Mouse (Mus musculus): ENCODE measurements around the gene Sh3bp5. TPM values are rescaled to one million over a fixed set of nuclear protein-coding genes. Genes with fewer than 3 reads are reported as not detected.
"Not testable (repeated sequence)": the region's sequence is repeated elsewhere in the genome, so short reads cannot be mapped to it uniquely, and the experiment has no call there.

Gene Sh3bp5
- 18.1 and 20.6 TPM in 2 replicates for polyA plus RNA-seq (2015; fragmentation: Nextera tagmentation; extraction: Ambion mirVana)

DNA sequence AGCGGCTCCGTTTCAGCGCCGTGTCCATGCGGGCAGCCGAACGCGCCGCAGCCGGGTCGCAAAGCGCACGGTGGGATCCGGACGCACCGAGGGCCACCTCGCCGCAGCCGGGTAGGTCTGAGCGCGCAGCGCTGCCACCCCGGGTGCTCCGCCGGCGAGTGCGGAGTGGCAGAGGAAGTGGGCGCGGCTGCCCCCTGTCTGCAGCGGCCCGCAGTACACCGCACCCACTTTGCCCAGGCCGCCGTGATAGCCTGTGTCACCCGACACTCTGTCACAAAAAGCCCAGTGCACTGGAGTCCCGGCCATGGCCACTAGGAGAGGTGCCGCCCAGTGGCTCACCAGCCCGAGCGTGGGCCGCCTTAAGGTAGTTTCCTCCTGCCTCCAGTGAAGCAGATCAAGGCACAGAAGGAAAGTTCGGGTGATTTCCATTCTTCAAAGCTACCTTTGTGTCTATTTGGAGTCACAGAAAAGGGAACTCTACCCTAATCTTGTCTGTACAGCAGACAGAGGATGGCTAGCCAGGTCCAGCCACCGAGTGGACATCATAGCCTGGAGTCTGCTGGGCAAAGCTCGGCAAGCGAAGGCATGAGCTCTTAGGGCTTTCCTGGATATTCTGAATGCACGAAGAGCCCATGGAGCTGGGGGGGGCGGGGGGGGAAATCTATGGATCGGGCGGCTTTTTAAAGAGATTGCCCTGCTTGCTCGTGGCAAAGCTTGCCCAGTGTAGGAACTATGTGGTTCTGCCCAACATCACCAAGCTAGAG, at the start of gene Sh3bp5:
TSS of gene Sh3bp5 (minus strand) at position 149 of the 764 bp plus-strand sequence.
- peak within 1 kb of the TSS; percentile 45; the same call in 1 of the 2 replicates for H3K27ac ChIP-seq
- peaks cover 28% of the 10 kb centered on the region; the same call in 1 of the 2 replicates for H3K4me1 ChIP-seq (replicated peaks)
- peak within 1 kb of the TSS; percentile 74 for H3K4me3 ChIP-seq (replicated peaks)
- no peaks in the 10 kb centered on the region for H3K36me3 ChIP-seq
- no peaks in the 10 kb centered on the region for H3K9me3 ChIP-seq
- 9% methylated on average over 49 of the region's 49 CpGs for WGBS
- peak; percentile 95 for ATAC-seq
- peak within 1 kb of the TSS; percentile 73 for H3K9ac ChIP-seq
- no peaks in the 10 kb centered on the region for H3K27me3 ChIP-seq (replicated peaks)
- peak within 1 kb of the TSS; percentile 97 for H3K4me2 ChIP-seq (replicated peaks)

DNA sequence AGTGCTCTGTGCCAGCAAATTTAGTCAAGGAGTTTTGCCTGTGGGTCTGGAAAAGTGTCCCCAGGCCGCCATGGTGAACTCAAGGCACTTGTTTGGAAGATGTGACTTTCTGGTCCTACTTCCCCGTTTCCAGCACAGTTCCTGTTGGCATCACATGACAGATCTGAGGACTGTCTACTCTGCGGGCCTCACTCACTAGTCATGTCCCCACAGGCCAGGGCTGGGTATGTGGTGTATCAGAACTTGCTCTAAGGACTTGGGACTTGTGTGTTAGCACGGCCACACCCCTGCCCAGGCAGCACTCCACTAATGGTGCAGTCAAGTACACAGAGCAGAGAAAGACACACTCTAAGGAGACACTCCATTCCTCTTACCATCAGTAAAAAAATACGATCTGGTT, 46.5 kb upstream of the Sh3bp5 start:
- 87% methylated on average over 5 of the region's 5 CpGs for WGBS
- no peaks in the 10 kb centered on the region for H3K9me3 ChIP-seq
- H3K36me3 ChIP-seq, result peaks cover 61% of the 10 kb centered on the region

DNA sequence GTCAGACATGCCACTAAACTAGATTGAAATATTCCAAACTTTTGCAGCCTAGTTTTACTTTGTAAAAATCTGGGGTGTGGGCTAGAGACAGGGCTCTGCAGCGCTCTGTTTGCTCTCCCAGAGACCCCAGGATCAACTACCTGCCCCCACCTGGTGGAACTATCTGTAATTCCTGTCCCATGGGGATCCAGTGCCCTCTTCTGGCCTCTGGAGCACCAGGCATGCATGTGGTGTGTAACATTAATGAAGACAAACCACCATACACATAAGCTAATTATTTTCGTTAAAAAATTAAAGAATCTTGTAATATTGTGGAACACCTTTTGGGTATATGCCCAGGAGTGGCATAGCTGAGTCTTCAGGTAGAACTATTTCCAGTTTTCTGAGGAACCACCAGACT, 37.4 kb upstream of the Sh3bp5 start:
- ATAC-seq, result no peak

More for the DNA sequence above, 46.5 kb upstream of the Sh3bp5 start:
- H3K4me1 ChIP-seq (replicated peaks), result no peaks in the 10 kb centered on the region
- no peak overlapping the region for H3K4me2 ChIP-seq (replicated peaks)
- H3K27me3 ChIP-seq (replicated peaks), result no peaks in the 10 kb centered on the region
- peak; percentile 41; the same call in 1 of the 2 replicates for ATAC-seq
- no peak overlapping the region for H3K9ac ChIP-seq
- H3K27ac ChIP-seq, result no peak overlapping the region
- no peak overlapping the region for H3K4me3 ChIP-seq (replicated peaks)

DNA sequence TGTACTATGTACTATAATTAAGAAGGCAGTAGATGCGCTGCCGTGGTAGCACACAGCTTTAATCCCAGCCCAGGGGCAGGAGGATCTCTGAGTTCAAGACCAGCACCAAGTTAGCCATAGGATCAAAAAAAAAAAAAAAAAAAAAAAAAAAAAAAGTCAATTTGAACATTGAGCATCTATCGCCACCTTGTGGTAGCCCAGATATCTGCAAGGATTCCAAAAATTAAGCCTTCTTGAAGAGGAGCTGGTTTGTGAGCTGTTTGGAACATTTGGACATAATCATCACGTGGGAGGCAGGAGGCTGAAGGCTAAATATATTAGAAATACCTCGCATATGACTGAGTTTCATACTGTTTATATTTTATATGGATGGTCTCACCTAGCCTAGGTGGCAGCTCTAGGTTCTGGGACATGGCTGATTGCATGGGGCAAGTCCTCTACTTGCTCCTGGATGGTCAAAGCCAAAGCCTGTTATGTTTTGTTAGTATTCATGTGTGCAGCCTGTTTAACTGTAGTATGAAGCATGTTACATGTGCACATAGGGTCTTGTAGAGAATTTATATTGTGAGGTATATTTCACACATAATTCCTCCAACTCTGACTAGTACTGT, 36.7 kb upstream of the Sh3bp5 start:
- no peaks in the 10 kb centered on the region for H3K36me3 ChIP-seq
- H3K27me3 ChIP-seq (replicated peaks), result no peaks in the 10 kb centered on the region
- H3K27ac ChIP-seq, result no peak overlapping the region
- 9% methylated on average over 5 of the region's 5 CpGs for WGBS
- H3K4me3 ChIP-seq (replicated peaks), result no peak overlapping the region
- H3K4me2 ChIP-seq (replicated peaks), result no peak overlapping the region
- no peak overlapping the region for H3K9ac ChIP-seq
- H3K9me3 ChIP-seq, result no peaks in the 10 kb centered on the region
- no peak for ATAC-seq
- no peaks in the 10 kb centered on the region for H3K4me1 ChIP-seq (replicated peaks)

More for the DNA sequence above, 37.4 kb upstream of the Sh3bp5 start:
- no peak overlapping the region for H3K27ac ChIP-seq
- H3K36me3 ChIP-seq, result 0 out of 2 replicates have a peak, but pooled peaks cover 4% of the 10 kb centered on the region
- no peak overlapping the region for H3K9ac ChIP-seq
- 77% methylated on average over 2 of the region's 2 CpGs for WGBS
- H3K4me3 ChIP-seq (replicated peaks), result no peak overlapping the region
- no peaks in the 10 kb centered on the region for H3K4me1 ChIP-seq (replicated peaks)
- no peaks in the 10 kb centered on the region for H3K9me3 ChIP-seq
- no peak overlapping the region for H3K4me2 ChIP-seq (replicated peaks)
- no peaks in the 10 kb centered on the region for H3K27me3 ChIP-seq (replicated peaks)

DNA sequence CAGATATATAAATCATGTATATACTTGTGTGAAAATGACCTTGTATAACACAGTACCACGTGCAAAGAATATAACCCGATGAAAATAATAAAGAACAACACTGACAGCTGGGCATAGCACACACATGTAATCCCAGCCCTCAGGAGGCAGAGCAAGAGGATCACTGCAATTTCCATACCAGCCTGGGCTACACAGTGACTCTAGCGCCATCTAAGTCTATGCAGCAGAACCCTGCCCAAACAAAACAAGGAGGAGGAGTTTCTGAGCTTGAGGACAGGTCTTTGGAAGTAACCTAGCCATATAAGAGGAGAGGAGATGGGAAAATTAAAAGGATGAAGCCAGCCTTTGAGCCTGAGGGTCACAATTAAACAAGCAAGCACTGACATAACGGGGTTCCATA, 33.8 kb upstream of the Sh3bp5 start:
- WGBS, result 56% methylated on average over 4 of the region's 4 CpGs
- no peaks in the 10 kb centered on the region for H3K4me1 ChIP-seq (replicated peaks)
- H3K4me2 ChIP-seq (replicated peaks), result no peak overlapping the region
- no peak overlapping the region for H3K27ac ChIP-seq
- H3K9ac ChIP-seq, result no peak overlapping the region
- H3K9me3 ChIP-seq, result no peaks in the 10 kb centered on the region
- no peaks in the 10 kb centered on the region for H3K36me3 ChIP-seq
- H3K27me3 ChIP-seq (replicated peaks), result no peaks in the 10 kb centered on the region
- no peak for ATAC-seq
- H3K4me3 ChIP-seq (replicated peaks), result no peak overlapping the region

DNA sequence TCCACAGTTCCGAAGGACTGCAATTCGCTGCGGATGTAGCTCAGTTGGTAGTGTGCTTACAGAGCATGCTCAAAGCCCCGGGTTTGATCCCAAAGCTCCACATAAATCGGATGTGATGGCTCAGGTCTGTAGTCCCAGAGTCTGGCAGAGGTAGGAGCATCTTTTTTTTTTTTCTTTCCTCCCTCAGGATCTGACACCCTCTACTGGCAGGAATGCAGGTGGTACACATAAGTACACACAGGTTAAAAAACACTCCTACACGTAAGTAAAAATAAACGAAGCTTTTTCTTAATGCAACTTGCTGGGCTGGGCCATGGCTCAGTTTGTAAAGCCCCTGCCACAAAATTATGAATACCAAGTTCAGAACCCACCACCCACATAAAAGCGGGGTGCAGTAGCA, 28.3 kb upstream of the Sh3bp5 start:
- 55% methylated on average over 8 of the region's 8 CpGs for WGBS
- no peak overlapping the region for H3K9ac ChIP-seq
- no peaks in the 10 kb centered on the region for H3K9me3 ChIP-seq
- no peak for ATAC-seq
- H3K27ac ChIP-seq, result no peak overlapping the region
- H3K36me3 ChIP-seq, result no peaks in the 10 kb centered on the region
- H3K27me3 ChIP-seq (replicated peaks), result no peaks in the 10 kb centered on the region
- H3K4me3 ChIP-seq (replicated peaks), result no peak overlapping the region
- H3K4me2 ChIP-seq (replicated peaks), result no peak overlapping the region
- no peaks in the 10 kb centered on the region for H3K4me1 ChIP-seq (replicated peaks)

DNA sequence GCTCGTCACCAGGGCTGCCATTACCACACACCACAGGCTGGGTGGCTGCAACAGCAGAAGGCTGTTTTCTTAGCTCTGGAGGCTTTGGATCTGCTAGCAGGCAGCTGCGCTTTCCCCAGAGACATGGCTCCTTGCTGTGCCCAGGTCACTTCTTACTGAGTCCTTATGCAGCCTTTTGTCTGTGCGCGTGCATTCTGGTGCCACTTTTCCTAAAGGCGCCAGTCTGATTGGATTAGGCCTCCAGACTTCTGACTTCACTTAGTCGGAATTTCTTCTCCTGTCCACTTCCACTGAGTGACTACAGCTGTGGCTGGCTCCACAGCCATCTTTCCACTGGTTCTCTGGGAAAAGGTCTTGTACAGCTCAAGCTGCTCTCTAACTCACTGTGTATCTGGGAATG, 27.0 kb upstream of the Sh3bp5 start:
- Histone ChIP-seq H3K4me2 (replicated peaks) (no peak overlapping the region), H3K27me3 (replicated peaks) (no peaks in the 10 kb centered on the region), H3K9me3 (no peaks in the 10 kb centered on the region), H3K4me1 (replicated peaks) (no peaks in the 10 kb centered on the region), H3K4me3 (replicated peaks) (no peak overlapping the region), H3K9ac (no peak overlapping the region), H3K27ac (peak overlapping the region; percentile 77), H3K36me3 (no peaks in the 10 kb centered on the region)
- WGBS, result 59% methylated on average over 6 of the region's 6 CpGs
- ATAC-seq, result peak; percentile 65

DNA sequence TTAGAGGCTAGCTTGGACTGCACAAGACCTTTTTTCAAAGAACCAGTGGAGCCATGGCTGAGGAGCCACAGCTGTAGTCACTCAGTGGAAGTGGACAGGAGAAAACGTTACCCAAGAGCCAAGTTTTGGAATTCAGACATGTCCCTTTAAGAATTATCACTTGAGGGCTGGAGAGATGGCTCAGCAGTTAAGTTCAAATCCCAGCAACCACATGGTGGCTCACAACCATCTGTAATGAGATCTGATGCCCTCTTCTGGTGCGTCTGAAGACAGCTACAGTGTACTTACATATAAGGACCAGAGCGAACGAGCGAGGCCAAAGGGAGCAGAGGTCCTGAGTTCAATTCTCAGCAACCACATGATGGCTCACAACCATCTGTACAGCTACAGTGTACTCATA, 26.3 kb upstream of the Sh3bp5 start:
- H3K4me2 ChIP-seq (replicated peaks); ATAC-seq; H3K27me3 ChIP-seq (replicated peaks); H3K4me3 ChIP-seq (replicated peaks); H3K27ac ChIP-seq; H3K36me3 ChIP-seq; H3K4me1 ChIP-seq (replicated peaks); H3K9ac ChIP-seq; H3K9me3 ChIP-seq: not testable (repeated sequence)
- WGBS, result 70% methylated on average over 5 of the region's 5 CpGs

DNA sequence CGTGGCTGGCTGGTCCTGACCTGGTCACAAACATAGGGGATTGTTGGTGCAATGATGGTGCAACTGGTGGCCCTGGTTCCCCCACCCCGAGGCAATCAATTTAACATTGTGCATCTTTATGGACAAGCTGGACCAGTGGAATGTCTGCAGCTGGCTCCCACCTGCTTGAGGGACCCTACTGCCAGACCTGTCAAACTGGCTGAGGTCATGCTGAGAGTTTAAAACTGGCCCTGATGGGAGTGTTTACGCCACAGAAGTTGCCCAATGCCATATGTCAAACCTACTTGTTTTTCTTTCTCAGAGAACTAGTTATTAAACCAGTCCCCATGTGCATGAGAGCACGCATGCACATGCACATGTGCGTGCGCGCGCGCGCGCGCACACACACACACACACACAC, 22.1 kb upstream of the Sh3bp5 start:
- H3K4me1 ChIP-seq (replicated peaks), result no peaks in the 10 kb centered on the region
- H3K9me3 ChIP-seq, result no peaks in the 10 kb centered on the region
- H3K27ac ChIP-seq, result no peak overlapping the region
- no peak overlapping the region for H3K9ac ChIP-seq
- no peak overlapping the region for H3K4me3 ChIP-seq (replicated peaks)
- H3K4me2 ChIP-seq (replicated peaks), result no peak overlapping the region
- ATAC-seq, result no peak
- H3K36me3 ChIP-seq, result no peaks in the 10 kb centered on the region
- WGBS, result 83% methylated on average over 12 of the region's 12 CpGs
- H3K27me3 ChIP-seq (replicated peaks), result no peaks in the 10 kb centered on the region

DNA sequence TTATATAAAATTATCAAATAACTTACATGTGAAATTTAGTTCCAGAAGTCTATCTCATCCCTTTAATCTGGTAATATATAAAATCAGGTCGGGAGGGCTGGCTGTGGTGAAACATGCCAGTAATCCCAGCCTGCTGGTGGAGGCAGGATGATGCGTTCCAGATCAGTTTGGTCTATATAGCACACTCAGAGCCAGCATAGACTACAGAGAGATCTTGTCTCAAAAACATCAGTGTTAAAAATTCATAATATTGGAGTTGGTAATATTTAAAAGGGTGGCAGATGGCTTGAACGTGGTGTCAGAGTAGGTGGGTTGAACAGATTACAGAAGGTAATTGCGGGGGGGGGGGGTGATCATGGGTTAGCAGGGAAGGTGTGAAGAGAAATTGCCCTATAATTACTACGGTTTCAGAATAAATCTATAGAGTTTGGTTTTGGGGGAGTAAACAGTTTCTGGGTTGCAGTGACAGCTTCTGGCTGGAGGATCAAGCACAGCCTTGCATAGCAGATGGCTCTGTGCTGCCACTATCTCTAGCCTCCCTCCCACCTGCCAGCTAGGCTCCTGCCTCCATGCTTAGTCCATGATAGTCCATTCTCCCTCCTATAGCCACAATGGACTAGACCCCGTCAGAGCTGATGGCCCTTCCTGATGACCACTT, 20.3 kb upstream of the Sh3bp5 start:
- ATAC-seq, result no peak
- WGBS, result 78% methylated on average over 6 of the region's 6 CpGs

DNA sequence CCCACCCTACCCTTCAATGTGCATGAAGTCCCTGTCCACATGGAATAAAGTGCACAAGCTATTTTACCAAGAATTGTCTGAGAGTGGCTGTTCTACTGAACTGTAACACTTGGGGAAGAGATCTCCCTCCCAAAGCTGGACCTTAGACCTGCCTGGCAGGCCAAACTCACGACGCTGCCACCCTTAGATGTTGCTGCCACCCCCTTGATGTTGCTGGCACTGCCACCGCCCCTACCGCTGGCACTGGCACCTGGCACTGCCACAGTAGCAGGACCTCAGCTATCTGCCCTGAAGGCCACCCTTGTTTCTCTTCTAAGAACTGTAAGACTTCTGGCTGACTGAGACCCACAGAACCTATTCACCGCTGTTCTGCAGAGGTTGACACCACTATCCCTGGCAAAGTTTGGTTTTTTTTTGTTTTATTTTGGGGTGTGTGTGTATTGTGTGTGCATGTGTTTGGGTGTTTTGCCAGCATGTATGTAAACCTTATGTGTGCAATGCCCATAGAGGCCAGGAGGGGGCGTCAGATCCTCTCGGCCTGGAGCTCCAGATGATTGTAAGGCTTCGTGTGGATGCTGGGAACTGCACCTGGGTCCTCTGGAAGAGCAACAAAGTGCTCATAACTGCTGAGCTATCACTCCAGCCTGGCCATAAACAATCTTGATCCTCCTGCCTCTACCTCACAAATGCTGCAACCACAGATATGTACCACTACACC, 19.1 kb upstream of the Sh3bp5 start:
- Histone ChIP-seq H3K9ac (no peak overlapping the region), H3K4me3 (replicated peaks) (no peak overlapping the region), H3K36me3 (no peaks in the 10 kb centered on the region), H3K9me3 (no peaks in the 10 kb centered on the region), H3K27me3 (replicated peaks) (no peaks in the 10 kb centered on the region), H3K4me2 (replicated peaks) (no peak overlapping the region), H3K27ac (no peak overlapping the region), H3K4me1 (replicated peaks) (no peaks in the 10 kb centered on the region)
- no peak for ATAC-seq
- WGBS, result 84% methylated on average over 8 of the region's 8 CpGs

More for the DNA sequence above, 20.3 kb upstream of the Sh3bp5 start:
- Histone ChIP-seq H3K4me1 (replicated peaks) (no peaks in the 10 kb centered on the region), H3K36me3 (no peaks in the 10 kb centered on the region), H3K4me3 (replicated peaks) (no peak overlapping the region), H3K27ac (no peak overlapping the region), H3K9ac (no peak overlapping the region), H3K4me2 (replicated peaks) (no peak overlapping the region), H3K27me3 (replicated peaks) (no peaks in the 10 kb centered on the region), H3K9me3 (no peaks in the 10 kb centered on the region)

DNA sequence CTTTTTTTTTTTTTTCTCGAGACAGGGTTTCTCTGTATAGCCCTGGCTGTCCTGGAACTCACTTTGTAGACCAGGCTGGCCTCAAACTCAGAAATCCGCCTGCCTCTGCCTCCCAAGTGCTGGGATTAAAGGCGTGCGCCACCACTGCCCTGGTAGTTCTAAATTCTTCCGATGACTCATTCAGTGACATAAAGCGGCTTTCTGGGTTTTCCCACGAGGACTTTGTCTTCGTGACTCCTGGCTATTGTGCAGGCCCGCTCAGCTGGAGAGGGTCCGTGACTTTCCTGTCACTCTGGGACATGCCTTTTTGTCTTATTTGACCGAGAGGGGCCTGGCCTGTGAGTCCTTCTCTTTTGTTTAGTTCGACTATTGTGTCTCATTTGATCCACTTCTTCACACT, 18.1 kb upstream of the Sh3bp5 start:
- H3K9me3 ChIP-seq; H3K4me1 ChIP-seq (replicated peaks); ATAC-seq; H3K9ac ChIP-seq; H3K4me3 ChIP-seq (replicated peaks); H3K36me3 ChIP-seq; H3K27ac ChIP-seq; H3K27me3 ChIP-seq (replicated peaks); H3K4me2 ChIP-seq (replicated peaks): not testable (repeated sequence)
- WGBS, result 82% methylated on average over 12 of the region's 12 CpGs

Measured in intestine, embryonic 15.5 days (tissue).